Mouse (Mus musculus): ENCODE data around the gene Atg13. TPM values are rescaled to one million over a fixed set of nuclear protein-coding genes. Genes with fewer than 3 reads are reported as not detected.

Gene Atg13
- total RNA-seq, 2 experiments from 2014 or later = 33.5 to 64.5 TPM

DNA sequence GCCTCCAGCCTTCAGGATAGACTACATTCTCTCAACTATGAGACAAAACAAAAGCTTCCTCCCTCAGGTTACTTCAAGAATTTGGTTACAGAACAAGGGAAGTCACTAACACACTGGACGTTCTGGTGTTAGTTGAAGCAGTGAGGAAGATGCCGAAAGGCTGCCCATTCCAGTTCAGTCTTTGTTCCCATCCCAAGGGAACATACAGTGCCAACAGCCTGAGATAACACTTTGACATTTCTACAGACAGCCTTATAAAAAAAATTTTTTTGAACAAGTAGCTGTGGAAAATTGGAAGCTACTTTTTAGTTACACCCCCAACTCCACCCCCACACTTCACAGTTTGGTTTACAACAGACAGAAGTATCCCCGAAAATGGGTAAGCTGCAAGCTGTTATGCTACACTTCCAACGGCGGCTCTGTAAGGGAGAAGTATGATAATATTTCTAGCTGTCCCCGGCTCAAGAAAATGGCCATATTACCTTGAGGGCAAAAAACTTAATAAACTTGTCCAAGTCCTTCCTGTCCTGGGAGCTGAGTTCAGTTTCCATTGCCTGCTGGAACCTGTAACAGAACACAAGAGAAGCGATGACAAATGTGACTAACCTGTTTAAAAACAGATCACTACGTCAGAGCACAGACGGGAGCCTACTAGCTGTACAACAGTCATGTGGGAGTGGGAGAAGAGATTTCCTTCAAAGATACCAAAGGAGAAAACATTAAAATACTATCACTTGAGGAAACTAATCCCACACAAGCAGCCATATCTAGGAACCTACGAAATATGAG, 14.7 kb downstream of the Atg13 start:
- DNase-seq (ENCODE audit: low spot score in 2 of 2) = no peak

DNA sequence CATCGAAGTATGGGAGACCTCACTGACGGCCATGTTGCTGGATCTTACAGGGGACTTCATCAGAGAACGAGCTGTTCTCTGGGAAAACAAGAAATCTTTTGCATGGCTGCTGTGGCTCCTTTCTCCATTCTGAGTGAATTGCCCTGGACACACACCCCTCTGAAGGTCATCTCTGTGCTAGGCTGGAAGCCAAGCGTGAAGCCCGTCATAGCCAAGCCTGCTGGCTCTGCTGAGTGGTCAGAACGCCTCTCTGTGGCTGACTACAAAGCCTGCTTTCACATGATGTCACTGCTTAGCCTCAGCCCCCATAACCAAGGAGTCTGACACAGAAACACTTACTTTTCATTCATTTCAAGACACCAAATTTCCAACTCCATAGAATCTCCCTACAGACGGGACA, 20.9 kb downstream of the Atg13 start:
- peak; percentile 43 to 58 for DNase-seq (ENCODE audit: low spot score in 2 of 2)

DNA sequence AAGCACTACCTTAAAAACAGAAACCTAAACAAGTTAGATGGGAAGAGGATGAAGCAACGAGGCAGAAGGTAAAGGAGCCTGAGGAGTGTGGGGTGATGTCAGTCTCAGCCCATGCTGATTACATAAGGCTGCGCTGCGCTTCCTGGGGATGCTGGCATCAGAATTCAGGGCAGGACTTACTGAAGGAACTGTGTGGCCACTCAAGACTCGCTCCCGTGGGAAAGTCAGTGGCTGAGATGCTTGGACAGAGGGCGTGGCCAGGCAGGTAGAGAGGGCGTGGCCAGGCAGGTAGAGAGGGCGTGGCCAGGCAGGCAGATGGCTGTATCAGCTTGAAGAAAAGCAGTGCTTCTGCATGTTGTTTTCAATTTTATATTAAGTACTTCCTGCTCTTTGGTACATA, 26.5 kb downstream of the Atg13 start:
- no peak for DNase-seq (ENCODE audit: low spot score in 2 of 2)

DNA sequence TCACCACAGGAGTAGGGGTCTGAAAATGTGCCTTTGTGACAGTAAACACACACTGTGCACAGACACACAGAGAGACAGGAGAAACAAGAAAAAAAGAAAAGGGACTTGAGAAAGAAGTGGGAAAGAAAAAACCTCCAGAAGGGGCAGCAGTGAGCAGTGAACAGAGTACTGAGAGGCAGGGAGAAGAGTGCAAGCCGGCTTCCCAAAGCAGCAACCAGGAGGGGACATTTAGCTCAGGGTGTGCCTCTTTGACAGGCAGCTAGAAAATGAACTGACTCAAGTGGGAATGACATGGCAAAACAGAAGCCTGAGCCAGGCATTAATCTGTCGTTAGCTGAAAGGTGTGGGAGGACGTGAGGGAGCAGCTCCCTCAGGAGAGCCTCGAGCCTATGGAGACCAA, 27.5 kb downstream of the Atg13 start:
- DNase-seq (ENCODE audit: low spot score in 2 of 2) = no peak

DNA sequence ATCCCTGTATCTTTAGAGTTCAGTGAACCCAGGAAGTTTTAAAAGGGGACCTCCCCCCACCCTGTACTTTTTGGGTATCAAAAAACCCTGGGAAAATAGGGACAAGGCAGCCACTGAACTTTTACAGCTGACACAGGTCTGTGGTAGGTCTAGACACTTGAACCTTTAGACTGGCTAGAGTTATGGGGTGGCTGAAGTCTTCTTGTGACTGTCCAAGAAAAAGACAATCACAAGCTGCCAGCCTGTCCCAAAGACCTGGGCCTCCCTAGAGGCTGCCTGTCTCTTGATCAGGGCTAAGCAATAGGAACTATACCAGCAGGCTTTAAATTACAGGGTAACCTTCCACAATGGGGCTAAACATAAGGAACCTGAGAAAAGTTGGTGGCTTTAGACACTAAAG, 33.4 kb downstream of the Atg13 start:
- DNase-seq (ENCODE audit: low spot score in 2 of 2) = no peak

DNA sequence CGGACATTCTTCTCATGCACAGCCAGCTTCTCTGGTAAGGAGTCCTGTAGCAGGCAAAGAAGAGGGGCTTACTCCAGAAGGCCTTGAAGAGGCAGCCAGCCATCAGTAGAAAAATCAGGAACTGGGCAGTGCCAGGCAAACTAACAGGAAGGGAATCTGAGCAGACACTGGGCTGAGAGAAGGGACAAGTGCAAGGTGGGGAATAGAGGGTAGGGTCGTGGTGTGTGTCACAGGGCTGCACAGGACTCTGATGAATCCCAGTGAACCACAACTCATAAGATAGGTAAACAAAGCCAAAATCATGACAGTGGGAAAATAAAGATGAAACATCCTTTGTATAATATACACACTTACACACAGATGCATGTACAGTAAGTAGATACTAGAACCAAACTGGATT, 34.0 kb downstream of the Atg13 start:
- no peak for DNase-seq (ENCODE audit: low spot score in 2 of 2)

DNA sequence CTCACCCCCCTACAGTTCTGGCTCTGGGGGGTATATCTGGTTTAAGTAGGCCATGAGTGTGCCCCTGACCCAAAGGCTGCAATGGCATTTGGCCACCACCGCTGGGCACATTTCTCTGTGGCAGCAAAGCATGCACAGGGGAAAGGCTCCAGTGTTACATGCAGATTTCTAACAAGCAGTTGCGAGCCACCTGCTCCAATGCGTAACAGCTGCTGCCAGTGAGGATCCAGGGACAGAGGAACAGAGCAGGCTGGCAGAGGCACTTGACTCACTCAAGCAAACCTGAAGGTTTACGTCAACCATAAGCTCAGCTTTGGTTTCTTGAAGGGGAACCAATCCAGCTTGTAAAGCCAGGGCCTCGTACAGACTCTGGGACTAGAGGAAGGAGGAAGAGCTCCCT, 35.5 kb downstream of the Atg13 start:
- no peak for DNase-seq (ENCODE audit: low spot score in 2 of 2)

DNA sequence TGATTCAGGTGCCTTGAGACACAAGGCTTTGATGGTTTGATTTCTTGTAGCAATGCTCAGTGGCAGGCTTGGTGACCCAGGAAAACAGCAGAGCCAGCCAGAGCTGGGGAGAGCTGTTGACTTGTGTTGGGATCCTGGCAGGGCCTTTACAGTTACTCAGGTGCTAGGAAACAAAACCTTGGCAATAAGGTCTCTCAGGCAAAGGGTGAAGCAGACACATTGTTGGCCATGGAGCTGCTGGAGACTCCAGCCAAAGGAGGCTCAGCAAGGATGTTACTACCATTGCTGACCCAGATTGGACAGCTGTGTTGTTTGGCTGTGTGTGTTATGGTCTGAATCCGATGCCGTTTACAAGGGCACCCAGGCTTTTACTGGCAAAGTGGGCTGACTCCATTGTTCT, 36.8 kb downstream of the Atg13 start:
- DNase-seq (ENCODE audit: low spot score in 2 of 2) = no peak

DNA sequence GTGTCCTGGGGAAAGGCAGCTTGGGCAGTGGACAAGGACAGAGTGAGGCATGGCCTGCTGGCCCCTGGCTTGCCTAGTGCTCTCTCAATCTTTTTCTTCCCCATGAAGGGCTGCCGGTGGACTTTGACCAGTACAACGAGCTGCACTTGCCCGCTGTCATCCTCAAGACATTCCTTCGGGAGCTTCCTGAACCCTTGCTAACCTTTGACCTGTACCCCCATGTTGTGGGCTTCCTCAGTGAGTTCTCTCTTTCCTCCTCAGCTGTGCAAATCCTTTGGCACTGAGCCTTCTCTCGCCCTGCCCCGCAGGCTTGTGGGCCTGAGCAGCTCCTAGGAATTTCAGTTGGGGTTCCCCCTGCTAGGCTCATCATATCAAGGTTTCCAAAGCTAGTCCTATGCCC, 40.3 kb downstream of the Atg13 start:
- DNase-seq (ENCODE audit: low spot score in 2 of 2) = no peak

DNA sequence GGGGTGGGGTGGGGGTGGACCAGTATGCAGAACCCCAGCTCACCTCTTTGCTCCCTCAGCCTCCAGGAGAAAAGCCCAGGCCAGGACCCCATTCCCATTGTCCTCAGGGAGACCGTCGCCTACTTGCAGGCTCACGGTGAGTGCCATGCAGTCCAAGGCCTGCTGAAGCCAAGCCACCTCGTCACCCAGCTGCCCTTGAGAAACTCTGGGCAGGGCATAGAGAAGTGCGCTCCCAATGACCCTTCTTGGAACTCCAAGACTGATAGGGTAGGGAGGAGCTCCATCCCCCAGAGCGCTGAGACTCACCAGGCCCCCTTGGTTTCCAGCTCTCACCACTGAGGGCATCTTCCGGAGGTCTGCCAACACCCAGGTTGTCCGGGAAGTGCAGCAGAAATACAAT, 41.0 kb downstream of the Atg13 start:
- DNase-seq (ENCODE audit: low spot score in 2 of 2) = no peak

DNA sequence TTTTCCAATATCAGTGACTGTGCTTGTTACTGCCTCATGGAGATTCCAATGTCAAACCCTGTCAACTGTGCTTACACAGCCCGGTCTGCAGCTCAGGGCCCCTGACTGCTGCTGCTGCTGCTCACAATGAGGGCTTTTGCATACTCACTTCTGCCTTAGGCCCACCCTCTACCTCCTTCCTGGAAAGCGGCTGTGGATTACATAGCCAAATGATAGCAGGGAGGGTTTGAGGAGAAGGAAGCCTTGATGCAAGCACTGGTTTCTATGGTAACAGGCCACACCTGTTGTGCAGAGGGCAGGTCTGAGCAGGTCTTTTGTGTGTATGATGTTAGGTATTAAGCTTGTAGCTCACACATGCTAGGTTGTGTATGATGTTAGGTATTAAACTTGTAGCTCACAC, 42.6 kb downstream of the Atg13 start:
- DNase-seq (ENCODE audit: low spot score in 2 of 2) = no peak

DNA sequence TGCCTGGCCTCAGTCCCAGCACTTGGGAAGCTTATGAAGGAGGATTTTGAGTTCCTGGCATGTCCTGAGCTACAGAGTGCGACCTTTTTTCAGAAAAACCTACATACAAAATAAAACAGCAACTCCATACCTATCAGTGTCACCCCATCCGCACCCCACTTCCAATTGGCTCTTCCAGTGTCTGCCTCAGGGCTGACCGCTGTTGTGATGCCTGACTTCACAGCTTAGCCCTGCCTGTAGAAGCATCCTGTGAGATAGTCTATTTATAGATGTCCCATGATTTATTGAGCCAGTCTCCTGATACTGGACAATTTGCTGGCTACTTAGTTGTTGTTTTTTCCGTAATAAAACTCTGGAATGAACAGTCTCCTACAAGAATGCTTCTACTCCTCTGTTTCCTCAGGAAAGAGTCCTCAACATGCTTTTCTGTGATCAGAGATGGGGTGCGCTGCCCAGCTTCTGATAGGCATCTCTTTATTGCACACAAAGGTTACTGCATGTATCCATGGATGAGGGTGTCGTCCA, 43.9 kb downstream of the Atg13 start:
- no peak for DNase-seq (ENCODE audit: low spot score in 2 of 2)

DNA sequence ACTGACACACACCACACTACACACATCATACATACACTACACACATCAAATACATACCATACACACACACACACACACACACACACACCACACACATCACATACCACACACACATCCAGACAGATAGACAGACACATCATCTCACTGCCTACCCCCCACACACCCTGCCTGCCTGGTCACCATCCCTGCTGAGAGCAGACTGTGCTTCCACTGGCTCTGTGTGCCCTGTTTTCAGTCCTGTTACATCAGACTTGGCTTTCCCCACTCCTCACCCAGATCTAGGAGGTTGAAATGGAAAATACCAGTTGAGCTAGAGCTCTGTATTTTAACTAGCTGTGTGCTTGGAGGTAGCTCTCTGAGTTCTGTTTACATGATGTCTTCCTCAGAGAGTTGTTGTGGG, 45.6 kb downstream of the Atg13 start:
- no peak for DNase-seq (ENCODE audit: low spot score in 2 of 2)

DNA sequence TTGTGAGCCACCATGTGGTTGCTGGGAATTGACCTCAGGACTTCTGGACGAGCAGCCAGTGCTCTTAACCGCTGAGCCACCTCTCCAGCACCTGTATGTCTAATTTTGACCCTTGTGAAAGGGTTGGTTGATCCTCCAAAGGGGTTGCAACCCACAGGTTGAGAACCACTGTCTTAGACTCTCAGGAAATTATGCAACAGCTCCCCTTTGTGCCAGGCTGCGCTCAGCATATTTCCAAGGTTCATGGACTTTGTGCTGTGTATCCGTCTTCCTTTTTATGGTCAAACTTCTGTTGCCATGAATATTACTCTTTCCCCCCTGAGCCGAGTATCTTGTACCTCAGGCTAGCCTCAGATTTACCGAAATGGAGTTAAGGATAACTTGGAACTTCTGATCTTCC, 49.4 kb downstream of the Atg13 start:
- no peak for DNase-seq (ENCODE audit: low spot score in 2 of 2)

DNA sequence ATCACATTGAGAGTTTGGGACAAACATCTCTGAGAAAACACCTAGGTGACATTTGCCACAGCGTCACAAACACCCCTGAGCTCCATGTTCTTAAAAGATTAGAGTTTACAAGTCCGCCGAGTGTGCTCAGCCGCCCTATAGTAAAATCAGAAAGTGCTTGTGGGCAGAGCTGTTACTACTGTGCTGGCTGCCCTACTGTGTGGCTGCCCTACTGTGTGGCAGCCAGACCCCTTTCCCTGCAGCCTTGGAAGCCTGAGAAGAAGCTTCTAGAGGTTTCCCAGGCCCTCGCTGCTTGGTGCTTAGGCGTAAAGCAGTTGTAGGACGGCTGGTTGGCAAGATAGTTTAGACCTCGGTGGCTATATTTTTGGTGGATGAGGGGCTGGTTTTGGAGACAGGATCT, 50.7 kb downstream of the Atg13 start:
- DNase-seq (ENCODE audit: low spot score in 2 of 2) = no peak

DNA sequence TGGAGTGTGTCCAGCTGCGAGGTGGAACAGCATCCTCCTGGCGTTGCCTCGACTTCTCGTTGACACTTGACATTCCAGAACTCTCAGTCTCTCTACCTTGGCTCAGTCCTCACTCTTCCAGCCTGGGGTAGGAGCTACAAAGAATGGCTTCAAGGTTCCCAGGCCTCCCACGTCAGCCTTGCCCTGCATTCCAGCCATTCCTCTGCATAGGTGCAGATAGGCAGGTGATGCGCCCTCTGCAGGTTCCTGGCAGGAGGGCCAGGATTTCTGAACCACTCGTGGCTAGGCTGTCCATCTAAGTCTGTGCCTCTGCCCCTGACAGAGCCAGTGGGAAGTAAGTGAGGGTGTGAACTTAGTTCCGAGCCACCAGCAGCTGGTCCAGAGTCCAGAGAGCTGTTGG, 53.6 kb downstream of the Atg13 start:
- DNase-seq (ENCODE audit: low spot score in 2 of 2) = no peak

DNA sequence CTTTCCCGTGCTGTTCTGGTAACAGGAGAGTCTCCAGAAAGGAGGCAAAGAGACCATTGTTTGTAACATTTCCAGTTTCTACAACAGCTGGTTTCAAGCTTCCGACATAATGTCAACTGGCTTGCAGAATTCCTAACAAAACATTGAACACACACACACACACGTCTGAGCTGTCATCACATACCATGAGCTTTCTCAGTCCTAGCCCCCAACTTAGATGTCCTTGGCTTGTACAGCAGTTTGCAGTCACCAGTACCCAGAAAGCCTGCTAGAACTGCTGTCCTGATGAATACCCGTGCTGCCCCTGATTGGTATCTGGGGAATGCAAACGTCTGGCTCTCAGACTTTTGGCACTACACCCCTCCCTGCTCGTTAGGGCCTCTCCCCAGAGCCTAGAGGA, 54.5 kb downstream of the Atg13 start:
- DNase-seq (ENCODE audit: low spot score in 2 of 2) = no peak

DNA sequence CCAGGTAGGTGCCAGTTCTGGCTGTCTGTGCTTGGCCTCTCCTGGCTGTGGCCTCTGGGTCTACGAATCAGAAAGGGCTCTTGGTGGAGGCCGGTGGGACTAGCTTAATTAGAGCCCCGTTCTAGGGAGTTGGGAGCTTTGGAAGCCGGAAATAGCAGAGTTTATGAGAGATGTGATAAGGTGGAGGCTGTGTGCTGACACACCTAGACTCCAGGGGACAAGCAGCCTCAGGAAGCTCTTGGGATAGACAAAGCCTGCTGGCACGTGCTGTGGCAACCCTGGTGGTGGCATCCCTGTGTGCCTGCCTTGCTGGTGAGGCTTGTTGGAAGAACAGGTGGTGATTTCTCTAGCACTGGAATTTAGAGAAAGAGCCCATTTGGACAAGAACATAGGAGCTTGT, 55.0 kb downstream of the Atg13 start:
- no peak for DNase-seq (ENCODE audit: low spot score in 2 of 2)

DNA sequence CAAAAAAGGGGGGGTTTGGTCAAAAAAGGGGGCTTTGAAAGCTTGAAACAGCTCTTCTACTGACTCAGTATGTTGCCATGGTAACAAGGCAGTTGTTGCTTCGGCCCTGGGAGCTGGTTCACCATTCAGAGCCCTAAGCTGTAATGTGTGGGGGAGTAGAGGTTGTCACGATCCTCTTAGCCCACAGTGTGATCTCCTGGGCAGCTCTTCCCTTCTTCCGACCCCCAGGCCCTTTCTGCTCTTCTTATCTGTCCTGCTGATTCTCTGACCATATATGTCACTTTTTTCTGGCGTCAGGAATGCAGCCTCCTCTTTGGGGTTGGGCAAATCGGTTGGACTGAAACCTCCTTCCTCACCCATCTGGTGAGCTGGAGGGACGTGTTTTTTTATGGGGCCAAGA, 57.5 kb downstream of the Atg13 start:
- no peak for DNase-seq (ENCODE audit: low spot score in 2 of 2)

DNA sequence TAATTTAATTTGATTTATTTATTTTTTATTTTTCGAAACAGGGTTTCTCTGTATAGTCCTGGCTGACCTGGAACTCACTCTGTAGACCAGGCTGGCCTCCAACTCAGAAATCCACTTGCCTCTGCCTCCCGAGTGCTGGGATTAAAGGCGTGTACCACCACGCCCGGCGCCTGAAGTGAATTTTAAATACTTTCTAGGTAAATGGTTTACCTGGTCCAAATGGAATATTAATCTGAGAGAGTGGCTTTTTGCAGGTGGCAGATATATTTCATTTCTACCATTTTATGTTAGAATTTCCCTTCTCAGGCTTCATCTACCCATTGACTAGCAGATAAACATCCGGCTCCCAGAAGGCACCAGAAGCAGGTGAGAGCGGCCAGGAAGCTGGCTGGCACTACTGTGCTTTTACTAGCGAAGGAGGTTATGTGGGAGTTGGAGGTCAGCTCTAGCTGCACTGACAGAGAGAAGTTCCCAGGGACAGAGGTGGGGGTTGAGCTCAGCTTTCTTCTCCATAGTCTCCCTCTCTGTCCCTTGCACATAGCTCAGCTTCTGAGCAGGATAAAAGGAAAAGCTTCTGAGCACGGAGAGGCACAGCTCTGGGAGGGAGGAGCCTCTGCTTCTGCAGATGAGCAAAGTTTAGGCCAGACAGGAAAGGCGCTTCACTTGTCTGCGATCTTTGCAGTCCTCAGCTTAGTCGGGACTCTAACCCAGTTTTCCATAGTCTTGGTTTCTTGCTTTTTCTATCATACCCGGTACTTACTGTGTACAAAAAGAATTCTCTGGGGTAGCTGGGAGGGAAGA, 58.7 kb downstream of the Atg13 start:
- no peak for DNase-seq (ENCODE audit: low spot score in 2 of 2)

DNA sequence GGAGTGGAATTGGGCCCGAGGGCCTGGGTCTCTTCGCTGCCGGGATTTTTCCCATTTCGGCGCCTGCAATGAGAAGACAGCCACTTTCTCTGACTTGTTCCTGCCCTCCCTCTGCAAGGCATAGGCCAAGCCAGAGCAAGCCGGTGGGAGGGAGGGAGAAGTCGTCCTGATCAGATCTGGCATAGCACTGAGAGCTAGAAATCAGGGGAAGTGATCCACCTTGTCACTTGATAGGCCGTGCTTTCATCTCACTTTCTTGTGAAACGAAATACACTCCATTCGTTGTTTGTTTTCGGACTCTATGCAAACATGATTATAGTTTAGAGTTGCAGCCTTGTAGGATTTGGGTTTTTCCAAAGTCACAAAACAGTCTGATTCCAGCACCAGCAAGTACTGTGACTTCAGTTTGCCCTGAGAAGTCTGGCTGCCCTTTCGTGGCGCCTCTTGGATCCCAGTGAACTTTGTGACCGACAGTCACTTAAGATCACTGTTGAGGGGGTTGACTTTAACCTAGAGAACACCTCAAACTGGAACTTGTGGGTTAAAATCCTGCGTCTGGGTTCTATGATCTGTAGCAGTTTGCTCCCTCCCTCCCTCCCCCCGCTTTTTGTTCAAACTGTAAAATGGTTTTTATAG, 59.9 kb downstream of the Atg13 start:
- no peak for DNase-seq (ENCODE audit: low spot score in 2 of 2)
